Mouse (Mus musculus) retina, postnatal 1 day (tissue): ENCODE data around the gene Hipk4.

Experiments used
- DNase-seq: peaks from one replicate; pipeline ENCODE4 v3.0.0-alpha.2; 2012

Hipk4 gene

GRCm38 (mm10) chr7:27522967-27523366 is at the start of gene Hipk4:
Gene Hipk4, plus strand, starts transcription at chr7:27523267.
- DNase-seq, result no peak

- DNase-seq, result no peak
Measured at GRCm38 (mm10) chr7:27473835-27474489, 49.1 kb upstream of the Hipk4 start.

GRCm38 (mm10) chr7:27474490-27474954 is 48.5 kb upstream of the Hipk4 start:
- peak; percentile 99 for DNase-seq

- no peak for DNase-seq
Measured at GRCm38 (mm10) chr7:27475596-27475995, 47.5 kb upstream of the Hipk4 start.

- DNase-seq, result no peak
Measured at GRCm38 (mm10) chr7:27476098-27476635, 46.9 kb upstream of the Hipk4 start.

GRCm38 (mm10) chr7:27478561-27478960 is 44.5 kb upstream of the Hipk4 start:
- DNase-seq, result no peak

GRCm38 (mm10) chr7:27479750-27480149 is 43.3 kb upstream of the Hipk4 start:
- no peak for DNase-seq

- no peak for DNase-seq
Measured at GRCm38 (mm10) chr7:27480506-27480905, 42.6 kb upstream of the Hipk4 start.

GRCm38 (mm10) chr7:27480927-27481626 is 42.0 kb upstream of the Hipk4 start:
- no peak for DNase-seq

- DNase-seq, result peak; percentile 80
Measured at GRCm38 (mm10) chr7:27481627-27481969, 41.5 kb upstream of the Hipk4 start.

DNA sequence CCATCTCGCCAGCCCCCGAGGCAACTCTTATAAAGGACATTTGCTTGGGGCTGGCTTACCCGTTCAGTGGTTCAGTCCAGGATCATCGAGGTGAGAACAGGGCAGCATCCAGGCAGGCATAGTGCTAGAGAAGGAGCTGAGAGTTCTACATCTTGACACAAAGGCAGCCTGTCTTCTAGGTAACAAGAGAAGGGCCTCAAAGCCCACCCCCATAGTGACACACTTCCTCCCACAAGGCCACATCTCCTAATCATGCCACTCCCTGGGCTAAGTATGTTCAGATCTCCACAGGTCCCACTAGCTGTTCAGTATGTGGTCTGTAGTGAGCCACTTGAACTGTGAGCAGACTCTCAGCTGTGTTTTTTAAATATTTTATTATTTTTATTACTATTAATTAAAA is 39.2 kb upstream of the Hipk4 start:
- no peak for DNase-seq

GRCm38 (mm10) chr7:27486102-27486769 is 36.8 kb upstream of the Hipk4 start:
- no peak for DNase-seq

GRCm38 (mm10) chr7:27486770-27487697 is 36.0 kb upstream of the Hipk4 start, which contains the start of gene Sertad1:
Gene Sertad1, plus strand, starts transcription at chr7:27486910.
- peak; percentile 99 for DNase-seq

- no peak for DNase-seq
Measured at GRCm38 (mm10) chr7:27487740-27488268, 35.3 kb upstream of the Hipk4 start.

DNA sequence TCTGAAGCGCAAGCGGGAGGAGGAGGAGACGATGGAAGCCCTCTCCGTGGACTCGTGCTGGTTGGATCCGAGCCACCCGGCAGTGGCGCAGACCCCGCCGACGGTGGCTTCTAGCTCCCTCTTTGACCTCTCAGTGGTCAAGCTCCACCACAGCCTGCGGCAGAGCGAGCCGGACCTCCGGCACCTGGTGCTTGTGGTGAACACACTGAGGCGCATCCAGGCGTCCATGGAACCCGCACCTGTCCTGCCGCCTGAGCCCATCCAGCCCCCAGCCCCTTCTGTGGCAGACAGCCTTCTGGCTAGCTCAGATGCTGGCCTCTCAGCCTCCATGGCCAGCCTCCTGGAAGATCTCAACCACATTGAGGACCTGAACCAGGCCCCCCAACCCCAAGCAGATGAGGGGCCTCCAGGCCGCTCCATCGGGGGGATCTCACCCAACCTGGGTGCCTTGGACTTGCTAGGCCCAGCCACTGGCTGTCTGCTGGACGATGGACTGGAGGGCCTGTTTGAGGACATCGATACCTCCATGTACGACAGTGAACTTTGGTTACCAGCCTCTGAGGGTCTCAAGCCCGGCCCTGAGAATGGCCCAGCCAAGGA is 33.7 kb upstream of the Hipk4 start:
- DNase-seq, result no peak

- no peak for DNase-seq
Measured at GRCm38 (mm10) chr7:27490227-27490542, 32.9 kb upstream of the Hipk4 start.

DNA sequence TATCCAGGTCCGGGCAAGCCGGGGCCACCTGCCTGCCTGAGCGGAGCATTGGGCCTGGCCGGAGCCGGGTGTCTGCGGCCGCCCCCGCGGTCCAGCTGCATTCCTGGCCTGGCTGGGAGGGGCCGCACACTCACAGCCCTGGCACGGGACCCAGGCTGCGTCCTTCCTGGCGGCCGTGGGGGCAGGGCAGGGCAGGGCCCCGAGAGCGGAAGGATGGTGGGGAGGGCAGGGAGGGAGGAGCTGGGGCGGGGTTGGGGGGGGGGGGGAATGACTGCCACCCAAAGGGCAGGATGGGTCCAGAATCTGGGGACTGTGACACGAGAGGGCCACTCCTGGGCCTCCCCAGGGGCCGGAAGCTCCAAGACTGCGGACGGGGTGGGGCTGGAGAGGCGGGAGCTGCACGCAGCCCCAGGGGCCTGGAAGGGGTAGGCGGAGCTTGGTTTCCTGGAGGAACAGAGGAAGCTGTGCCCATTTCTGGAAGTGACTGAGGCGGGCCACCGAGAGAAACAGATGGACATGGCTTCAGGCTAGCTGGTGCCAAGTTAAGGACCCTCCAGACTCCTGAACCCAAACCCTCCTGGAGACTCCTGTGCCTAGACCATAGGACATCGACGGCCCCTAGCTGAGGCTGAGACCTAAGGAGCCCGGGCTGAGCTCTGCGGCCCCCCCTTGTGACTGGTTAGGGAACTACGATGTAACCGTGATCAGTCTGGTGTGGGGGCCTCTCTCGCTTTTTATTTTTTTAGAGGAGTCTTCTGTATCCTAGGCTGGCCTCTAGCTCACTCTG is 32.3 kb upstream of the Hipk4 start:
- peak; percentile 86 for DNase-seq

GRCm38 (mm10) chr7:27491856-27492255 is 31.2 kb upstream of the Hipk4 start:
- DNase-seq, result no peak

DNA sequence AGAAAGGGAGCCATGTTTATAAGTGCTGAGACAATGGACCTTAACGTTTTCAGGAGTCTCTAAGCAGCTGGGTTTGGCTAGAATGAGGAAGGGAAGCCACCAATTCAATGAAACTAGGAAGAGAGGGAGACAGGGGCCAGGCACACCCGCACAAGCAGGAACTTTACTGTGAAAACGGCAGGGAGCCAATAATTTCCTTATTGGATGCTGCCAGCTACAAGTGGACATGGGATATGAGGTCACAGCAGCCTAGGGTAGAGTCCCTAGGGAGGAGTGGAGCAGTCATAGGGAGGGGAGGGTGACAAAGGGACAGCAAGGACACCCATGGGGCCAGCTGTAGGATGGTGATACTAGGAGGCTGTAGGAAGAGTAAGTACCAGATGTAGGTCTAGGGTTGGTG is 30.0 kb upstream of the Hipk4 start:
- DNase-seq, result no peak

GRCm38 (mm10) chr7:27493450-27493849 is 29.6 kb upstream of the Hipk4 start:
- DNase-seq, result no peak
